Mouse (Mus musculus): ENCODE results near the gene AC131692.1. TPM values are rescaled to one million over a fixed set of nuclear protein-coding genes. Genes with fewer than 3 reads are reported as not detected.
A peak's percentile ranks its signal among the peaks of the same experiment; 100 is the strongest.

The AC131692.1 gene
- polyA plus RNA-seq, 1 experiment: 0.19 TPM

DNA sequence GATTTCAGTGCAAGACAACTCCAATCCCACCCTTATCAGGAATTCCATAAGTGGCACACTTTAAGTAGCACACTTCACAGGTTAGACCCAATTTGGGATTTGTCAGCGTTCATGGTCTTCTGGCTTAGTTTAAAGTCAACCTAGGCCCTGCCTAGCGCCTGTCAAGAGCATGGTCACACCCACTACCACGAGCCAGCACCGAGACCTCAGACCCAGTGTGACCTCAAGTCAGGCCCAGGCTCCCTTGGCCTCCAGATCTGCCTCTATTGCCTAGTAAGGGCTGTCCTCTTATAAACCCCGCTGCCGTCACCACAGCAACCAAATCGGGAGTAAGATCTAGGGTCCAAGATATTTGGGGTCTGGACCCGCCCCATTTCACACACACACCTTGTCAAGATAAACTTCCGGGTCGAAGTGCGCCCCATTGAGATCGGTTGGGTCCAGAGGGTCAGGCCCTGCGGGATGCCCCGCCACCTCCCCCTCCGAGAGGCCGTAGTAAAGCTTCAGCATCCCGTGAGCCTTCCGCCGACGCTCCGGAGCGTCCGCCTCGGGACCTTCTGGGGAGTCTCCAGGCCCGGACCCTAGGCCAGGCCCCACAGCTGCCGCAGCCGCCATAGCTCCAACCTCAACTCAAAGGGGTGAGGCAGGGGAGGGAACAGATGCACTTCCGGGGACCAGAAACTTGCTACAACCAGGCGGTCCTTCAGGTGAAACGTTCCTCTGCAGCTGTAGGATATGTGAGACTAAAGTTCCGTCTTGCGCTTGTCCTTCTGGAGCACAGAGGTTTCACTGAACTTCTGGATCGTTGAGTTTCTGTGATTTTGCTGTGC lies 17.4 kb upstream of the AC131692.1 start, which contains the start of gene Vps51:
Vps51 (minus strand) TSS at position 668 of the 830 bp plus-strand sequence.
- H3K36me3 ChIP-seq (ENCODE audit: control insufficient read depth, insufficient read depth, low read length): peaks cover 12% of the 10 kb centered on the region
- H3K27me3 ChIP-seq (ENCODE audit: control insufficient read depth, insufficient read depth, low read length): no peaks in the 10 kb centered on the region
- peak; percentile 83 to 89 for DNase-seq (ENCODE audit: low read depth in 1 of 2, low spot score in 2 of 2)
- TF ChIP-seq POLR2A (IDR thresholded peaks at IDR 0.05; ENCODE audit: low read depth, low read length): no peak
- no peak for TF ChIP-seq CTCF (IDR thresholded peaks at IDR 0.05; ENCODE audit: extremely low read depth, insufficient read depth, insufficient read length, insufficient replicate concordance)
- H3K27ac ChIP-seq (ENCODE audit: insufficient read depth, low read length): peak within 1 kb of the TSS; percentile 81
- peak within 1 kb of the TSS; percentile 85 for H3K4me3 ChIP-seq (ENCODE audit: extremely low read depth, insufficient read depth, insufficient read length)
- H3K4me1 ChIP-seq (ENCODE audit: control insufficient read depth, insufficient read depth, insufficient read length): peaks cover 7% of the 10 kb centered on the region; the same call in 1 of the 2 replicates
- WGBS: 1% methylated on average over 33 of the region's 33 CpGs

DNA sequence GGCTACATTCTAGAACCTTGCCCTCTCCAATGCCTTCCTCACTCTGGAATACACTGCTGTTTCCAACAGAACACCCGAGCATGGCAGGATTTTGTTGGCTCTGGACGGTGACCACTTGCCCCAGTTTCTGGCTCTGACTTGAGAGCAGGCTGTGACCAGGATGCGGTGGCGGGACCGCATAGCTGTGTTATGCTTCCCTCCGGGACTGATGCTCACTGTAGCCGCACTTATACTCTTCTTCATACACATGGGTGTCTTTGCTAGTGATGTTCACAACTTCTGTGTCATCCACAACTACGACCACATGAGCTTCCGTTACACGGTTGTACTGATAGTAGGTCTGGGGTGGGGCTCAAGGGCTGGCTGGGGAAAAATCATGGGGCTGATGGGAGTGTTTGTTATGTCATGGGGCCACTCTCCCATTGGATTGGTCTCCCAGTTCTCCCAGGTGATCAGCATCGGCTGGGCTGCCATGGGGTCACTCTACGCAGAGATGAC lies 14.2 kb upstream of the AC131692.1 start, which contains the start of gene Tmem262:
Tmem262 (plus strand) TSS at position 51 of the 498 bp plus-strand sequence.
- Histone ChIP-seq H3K27ac (ENCODE audit: insufficient read depth, low read length) (no peak within 1 kb of the TSS), H3K4me3 (ENCODE audit: extremely low read depth, insufficient read depth, insufficient read length) (no peak within 1 kb of the TSS), H3K27me3 (ENCODE audit: control insufficient read depth, insufficient read depth, low read length) (no peaks in the 10 kb centered on the region), H3K4me1 (ENCODE audit: control insufficient read depth, insufficient read depth, insufficient read length) (peaks cover 11% of the 10 kb centered on the region; the same call in 1 of the 2 replicates), H3K36me3 (ENCODE audit: control insufficient read depth, insufficient read depth, low read length) (peaks cover 16% of the 10 kb centered on the region)
- DNase-seq (ENCODE audit: low read depth in 1 of 2, low spot score in 2 of 2): no peak
- no peak for TF ChIP-seq POLR2A (IDR thresholded peaks at IDR 0.05; ENCODE audit: low read depth, low read length)
- no peak for TF ChIP-seq CTCF (IDR thresholded peaks at IDR 0.05; ENCODE audit: extremely low read depth, insufficient read depth, insufficient read length, insufficient replicate concordance)
- WGBS: 91% methylated on average over 12 of the region's 12 CpGs

DNA sequence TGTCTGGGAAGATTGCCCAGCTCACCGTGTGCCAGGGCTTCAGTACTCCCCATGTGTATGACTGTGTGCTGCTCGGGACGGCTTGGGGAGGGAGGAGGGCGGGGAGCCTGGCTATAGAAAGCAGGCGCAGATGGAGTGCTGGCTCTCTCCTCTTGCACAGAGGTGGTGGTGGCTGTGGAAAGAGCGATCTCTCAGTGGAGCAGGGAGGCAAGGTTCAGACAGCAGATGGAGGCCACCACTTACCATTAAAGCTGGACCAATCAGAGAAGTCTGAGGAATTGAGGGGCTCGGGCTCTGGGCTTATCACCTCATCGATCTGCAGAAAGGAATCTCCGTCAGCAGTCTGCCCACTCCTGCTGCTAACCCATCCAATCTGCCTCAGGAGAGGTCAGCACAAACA lies 12.1 kb upstream of the AC131692.1 start, which contains the start of gene Gm28374:
Gm28374 (minus strand) TSS at position 101 of the 400 bp plus-strand sequence.
- Histone ChIP-seq H3K27ac (ENCODE audit: insufficient read depth, low read length) (no peak within 1 kb of the TSS), H3K27me3 (ENCODE audit: control insufficient read depth, insufficient read depth, low read length) (no peaks in the 10 kb centered on the region), H3K36me3 (ENCODE audit: control insufficient read depth, insufficient read depth, low read length) (peaks cover 16% of the 10 kb centered on the region), H3K4me1 (ENCODE audit: control insufficient read depth, insufficient read depth, insufficient read length) (peaks cover 4% of the 10 kb centered on the region; the same call in 1 of the 2 replicates), H3K4me3 (ENCODE audit: extremely low read depth, insufficient read depth, insufficient read length) (no peak within 1 kb of the TSS)
- TF ChIP-seq POLR2A (IDR thresholded peaks at IDR 0.05; ENCODE audit: low read depth, low read length): no peak
- TF ChIP-seq CTCF (IDR thresholded peaks at IDR 0.05; ENCODE audit: extremely low read depth, insufficient read depth, insufficient read length, insufficient replicate concordance): no peak
- no peak for DNase-seq (ENCODE audit: low read depth in 1 of 2, low spot score in 2 of 2)
- WGBS: 93% methylated on average over 9 of the region's 9 CpGs

DNA sequence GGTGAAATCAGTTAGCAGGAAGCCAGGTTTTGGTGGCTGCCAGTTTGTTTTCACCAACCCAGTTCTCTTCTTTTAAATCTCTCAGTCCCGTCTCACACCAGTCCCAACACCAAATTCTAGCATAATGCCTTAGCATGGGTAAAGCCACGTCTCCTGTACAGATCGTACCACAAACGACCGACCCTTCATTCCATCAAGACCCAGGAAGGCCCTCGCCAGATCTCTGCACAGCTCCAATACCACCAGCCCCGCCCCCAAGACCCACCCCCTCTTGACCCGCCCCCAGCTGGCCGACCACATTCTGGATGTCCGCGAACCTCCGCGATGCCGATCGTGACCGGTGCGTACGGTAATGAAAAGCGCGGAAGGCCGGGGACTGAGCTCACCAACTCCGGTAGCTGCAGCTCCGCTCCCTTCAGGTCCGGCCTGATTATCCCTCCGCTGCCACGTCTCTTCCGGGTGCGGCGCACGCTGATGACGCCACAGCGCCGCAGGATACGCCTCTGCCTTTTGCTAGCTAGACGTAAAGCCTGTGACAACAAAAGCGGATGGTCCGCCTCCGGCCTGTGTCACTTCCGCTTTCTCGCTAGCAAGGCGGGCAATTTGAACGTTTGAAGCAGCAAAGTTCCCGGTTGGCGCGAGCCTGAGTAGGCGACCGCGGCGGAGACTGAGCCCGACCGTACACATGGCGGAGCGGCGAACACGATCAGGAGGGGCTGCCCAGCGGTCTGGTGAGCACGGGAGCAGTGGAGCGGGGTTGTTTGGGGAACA lies 9.6 kb upstream of the AC131692.1 start, which contains the start of the genes Zfpl1 and Cdca5:
Zfpl1 (minus strand) TSS at position 479 of the 771 bp plus-strand sequence.
Cdca5 (plus strand) TSS at position 506 of the 771 bp plus-strand sequence.
- TF ChIP-seq CTCF (IDR thresholded peaks at IDR 0.05; ENCODE audit: extremely low read depth, insufficient read depth, insufficient read length, insufficient replicate concordance) (no peak), POLR2A (IDR thresholded peaks at IDR 0.05; ENCODE audit: low read depth, low read length) (peak; percentile 43; the same call in 1 of the 2 replicates)
- WGBS: under 1% methylated on average over 58 of the region's 58 CpGs
- Histone ChIP-seq H3K4me1 (ENCODE audit: control insufficient read depth, insufficient read depth, insufficient read length) (peaks cover 4% of the 10 kb centered on the region; the same call in 1 of the 2 replicates), H3K36me3 (ENCODE audit: control insufficient read depth, insufficient read depth, low read length) (peaks cover 16% of the 10 kb centered on the region), H3K27me3 (ENCODE audit: control insufficient read depth, insufficient read depth, low read length) (no peaks in the 10 kb centered on the region), H3K27ac (ENCODE audit: insufficient read depth, low read length) (peak within 1 kb of the TSS; percentile 53; the same call in 1 of the 2 replicates), H3K4me3 (ENCODE audit: extremely low read depth, insufficient read depth, insufficient read length) (peak within 1 kb of the TSS; percentile 77)
- peak; percentile 93 to 96 for DNase-seq (ENCODE audit: low read depth in 1 of 2, low spot score in 2 of 2)

- under 1% methylated on average over 17 of the region's 17 CpGs for WGBS
- H3K4me3 ChIP-seq (ENCODE audit: extremely low read depth, insufficient read depth, insufficient read length): peak overlapping the region; percentile 62
- no peak overlapping the region for H3K27ac ChIP-seq (ENCODE audit: insufficient read depth, low read length)
- no peaks in the 10 kb centered on the region for H3K27me3 ChIP-seq (ENCODE audit: control insufficient read depth, insufficient read depth, low read length)
- TF ChIP-seq CTCF (IDR thresholded peaks at IDR 0.05; ENCODE audit: extremely low read depth, insufficient read depth, insufficient read length, insufficient replicate concordance) (no peak), POLR2A (IDR thresholded peaks at IDR 0.05; ENCODE audit: low read depth, low read length) (no peak)
- H3K4me1 ChIP-seq (ENCODE audit: control insufficient read depth, insufficient read depth, insufficient read length): peaks cover 4% of the 10 kb centered on the region; the same call in 1 of the 2 replicates
- peaks cover 14% of the 10 kb centered on the region for H3K36me3 ChIP-seq (ENCODE audit: control insufficient read depth, insufficient read depth, low read length)
- peak in 1 of 2 experiments; percentile 62 for DNase-seq (ENCODE audit: low read depth in 1 of 2, low spot score in 2 of 2)
These were observed 8.8 kb upstream of the AC131692.1 start for GRCm38 (mm10) chr19:6085417-6085879.

DNA sequence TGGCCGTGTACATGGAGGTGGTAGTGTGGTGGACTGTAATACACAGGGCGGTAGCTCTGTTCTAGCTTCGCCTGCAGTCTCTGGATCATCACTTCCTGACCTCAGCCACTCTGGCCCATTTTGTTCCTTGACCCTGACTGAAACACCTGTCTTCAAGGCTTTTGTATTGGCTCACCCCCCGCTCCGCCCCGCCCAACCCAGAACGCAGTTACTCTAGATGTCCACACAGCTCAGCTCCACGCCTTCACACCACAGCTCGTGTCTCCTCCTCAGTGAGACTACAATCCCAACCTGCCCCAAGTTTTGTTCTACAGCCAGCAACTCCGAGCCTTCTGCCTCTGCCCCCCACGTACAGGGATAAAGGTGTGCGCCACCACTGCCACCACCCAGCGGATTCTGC lies 5.4 kb upstream of the AC131692.1 start:
- no peak for DNase-seq (ENCODE audit: low read depth in 1 of 2, low spot score in 2 of 2)
- H3K27ac ChIP-seq (ENCODE audit: insufficient read depth, low read length): no peak overlapping the region
- TF ChIP-seq CTCF (IDR thresholded peaks at IDR 0.05; ENCODE audit: extremely low read depth, insufficient read depth, insufficient read length, insufficient replicate concordance): no peak
- no peak for TF ChIP-seq POLR2A (IDR thresholded peaks at IDR 0.05; ENCODE audit: low read depth, low read length)
- 96% methylated on average over 13 of the region's 13 CpGs for WGBS
- H3K36me3 ChIP-seq (ENCODE audit: control insufficient read depth, insufficient read depth, low read length): no peaks in the 10 kb centered on the region
- H3K27me3 ChIP-seq (ENCODE audit: control insufficient read depth, insufficient read depth, low read length): no peaks in the 10 kb centered on the region
- peaks cover 3% of the 10 kb centered on the region; the same call in 1 of the 2 replicates for H3K4me1 ChIP-seq (ENCODE audit: control insufficient read depth, insufficient read depth, insufficient read length)
- no peak overlapping the region for H3K4me3 ChIP-seq (ENCODE audit: extremely low read depth, insufficient read depth, insufficient read length)

Data from spleen, adult 2 months (tissue).